Mouse (Mus musculus) thymus, adult 2 months (tissue): Measurements from ENCODE around the gene Akap2. TPM values are rescaled to one million over a fixed set of nuclear protein-coding genes. Genes with fewer than 3 reads are reported as not detected.

Experiments used
- DNase-seq: peaks from one replicate; pipeline ENCODE4 v3.0.0; 2021
- H3K27ac ChIP-seq: fragments of 200-500 bp; 2 replicates; pipeline ENCODE4 v1.5.1; 2012; ENCODE audit warnings: low read length, control low read depth; ENCODE audit not compliant: control insufficient read depth, insufficient read depth
- H3K27me3 ChIP-seq: fragments of 200-500 bp; 2 replicates; pipeline ENCODE4 v1.6.1; 2012; ENCODE audit warnings: mild to moderate bottlenecking, low read length, moderate library complexity, mixed read lengths; ENCODE audit not compliant: control insufficient read depth, insufficient read depth
- H3K36me3 ChIP-seq: fragments of 200-500 bp; 2 replicates; pipeline ENCODE4 v1.6.1; 2012; ENCODE audit warnings: mild to moderate bottlenecking, low read length, moderate library complexity; ENCODE audit not compliant: control insufficient read depth, insufficient read depth
- H3K4me1 ChIP-seq: fragments of 200-500 bp; replicated peaks from 2 replicates; pipeline ENCODE4 v1.6.1; 2012; ENCODE audit warnings: low read length; ENCODE audit not compliant: control insufficient read depth, insufficient read depth
- H3K4me3 ChIP-seq: fragments of 200-500 bp; 2 replicates; pipeline ENCODE4 v1.5.1; 2012; ENCODE audit warnings: mild to moderate bottlenecking, low read length, control low read depth, moderate library complexity; ENCODE audit not compliant: control insufficient read depth, insufficient read depth
- CTCF ChIP-seq: fragments of 200-500 bp; IDR thresholded peaks from 2 replicates; pipeline ENCODE4 v1.5.1; 2012; ENCODE audit warnings: mild to moderate bottlenecking, control low read depth, low read length, moderate library complexity, borderline replicate concordance; ENCODE audit not compliant: control insufficient read depth, poor library complexity, insufficient read depth; ENCODE audit errors: extremely low read depth
- POLR2A ChIP-seq: fragments of 200-500 bp; IDR thresholded peaks from 2 replicates; pipeline ENCODE4 v1.6.1; 2012; ENCODE audit warnings: mild to moderate bottlenecking, low read length, control low read depth, moderate library complexity; ENCODE audit not compliant: control insufficient read depth, poor library complexity, insufficient read depth; ENCODE audit errors: extremely low read depth
- WGBS: fragments of 180-500 bp; shearing (Covaris S2); methylation state at CpG from one replicate; pipeline ENCODE4 v1.1.7; 2018; 5-methylcytosine and 5-hydroxymethylcytosine counted together
- polyA plus RNA-seq: library from polyadenylated mRNA; depleted of rRNA; stranded (reverse); fragments of >200 nt; gene quantifications from 2 replicates; pipeline ENCODE4 v1.2.3, GENCODE M21; 2012

Gene Akap2
- polyA plus RNA-seq, 1 experiment = 99.2 TPM

DNA sequence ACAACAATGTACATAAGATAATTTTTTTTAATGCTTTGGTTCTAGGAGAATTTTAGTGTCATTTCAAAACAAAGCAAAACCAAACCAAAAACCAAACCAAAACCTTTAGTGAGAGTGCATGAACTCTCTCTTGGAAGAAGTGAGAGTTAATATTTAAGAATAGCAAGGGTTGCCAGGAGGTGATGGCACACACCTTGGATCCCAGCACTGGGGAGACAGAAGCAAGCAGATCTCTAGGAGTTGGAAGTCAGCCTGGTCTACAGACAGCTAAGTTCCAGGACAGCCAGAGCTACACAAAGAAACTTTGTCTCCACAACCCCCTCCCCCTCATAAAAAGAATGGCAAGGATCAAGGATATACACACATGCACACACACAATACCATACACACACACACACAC, 195.6 kb downstream of the Akap2 start:
- DNase-seq = no peak
- no peak for TF ChIP-seq CTCF
- Histone ChIP-seq H3K27me3 (no peaks in the 10 kb centered on the region), H3K4me1 (peaks cover 19% of the 10 kb centered on the region), H3K36me3 (no peaks in the 10 kb centered on the region), H3K27ac (no peak overlapping the region), H3K4me3 (no peak overlapping the region)

- no peak for DNase-seq
- Histone ChIP-seq H3K27ac (no peak overlapping the region), H3K4me3 (no peak overlapping the region)
These were observed 197.0 kb downstream of the Akap2 start for GRCm38 (mm10) chr4:57914193-57915190.

DNA sequence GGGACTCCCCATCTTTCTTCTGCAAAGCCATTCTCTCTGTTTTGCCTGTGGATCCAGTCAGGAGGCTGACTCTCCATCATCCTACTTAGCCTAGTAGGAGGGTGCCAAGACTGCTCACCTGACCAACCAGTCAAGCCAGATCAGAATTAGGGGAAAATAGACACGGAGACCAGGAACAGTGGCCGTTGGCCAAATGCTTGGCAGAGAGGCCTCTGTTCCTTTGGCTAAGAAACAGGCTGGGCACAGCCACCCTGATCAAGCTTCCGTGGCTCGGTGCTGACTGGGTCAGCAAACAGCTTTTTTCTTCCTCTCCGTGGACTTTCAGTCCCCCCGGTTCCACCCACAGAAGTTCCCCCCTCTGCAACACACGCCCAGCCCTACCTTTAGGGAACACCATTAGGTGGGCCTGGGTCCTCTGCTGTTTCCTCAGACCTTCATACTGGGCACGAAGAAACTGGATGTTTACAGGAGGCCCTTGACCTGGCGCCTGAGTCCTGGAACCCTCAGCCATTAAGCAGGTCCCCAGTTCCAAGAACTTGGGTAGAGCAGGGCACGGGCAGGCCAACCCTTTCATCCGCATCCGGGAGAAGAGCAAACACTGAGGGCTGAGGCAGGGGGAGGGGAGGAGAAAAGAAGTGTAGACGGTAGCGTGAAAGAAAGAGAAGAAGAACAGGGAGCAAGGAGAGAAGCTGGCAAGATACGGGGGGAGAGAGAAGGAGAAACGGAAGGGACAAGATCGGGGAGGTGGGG, 197.9 kb downstream of the Akap2 start:
- no peaks in the 10 kb centered on the region for H3K27me3 ChIP-seq
- no peaks in the 10 kb centered on the region for H3K36me3 ChIP-seq
- TF ChIP-seq CTCF = no peak
- TF ChIP-seq POLR2A = no peak
- H3K4me3 ChIP-seq = no peak overlapping the region; the same call in 1 of the 2 replicates
- peaks cover 19% of the 10 kb centered on the region for H3K4me1 ChIP-seq
- WGBS = 32% methylated on average over 17 of the region's 17 CpGs
- peak; percentile 25 for DNase-seq
- no peak overlapping the region for H3K27ac ChIP-seq

More at GRCm38 (mm10) chr4:57914193-57915190, 197.0 kb downstream of the Akap2 start:
- Histone ChIP-seq H3K36me3 (no peaks in the 10 kb centered on the region), H3K4me1 (peaks cover 19% of the 10 kb centered on the region), H3K27me3 (no peaks in the 10 kb centered on the region)
- WGBS = 51% methylated on average over 10 of the region's 10 CpGs
- no peak for TF ChIP-seq CTCF
- no peak for TF ChIP-seq POLR2A

DNA sequence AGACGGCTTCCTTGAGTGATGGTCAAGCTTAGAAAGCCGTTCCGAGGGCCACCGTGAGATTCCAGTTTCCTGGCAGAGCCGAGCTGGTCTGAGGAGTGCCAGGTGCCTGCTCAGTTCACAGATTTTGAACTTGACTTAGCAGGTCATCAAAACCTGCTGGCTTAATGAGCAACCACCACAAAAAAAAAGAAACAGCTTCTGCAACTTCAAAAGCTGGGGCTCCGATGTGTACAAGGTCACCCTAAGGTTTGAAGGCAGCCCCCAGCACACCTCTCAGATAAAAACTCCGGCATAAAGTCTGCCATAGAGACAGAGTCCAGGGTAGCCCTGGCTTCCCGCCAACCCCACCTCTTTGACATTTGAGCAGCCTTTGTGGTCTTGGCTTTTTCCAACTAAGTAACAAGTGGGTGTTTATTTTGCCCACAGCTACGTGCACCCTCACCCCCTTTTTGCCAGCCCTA, 198.8 kb downstream of the Akap2 start, which contains the start of gene D630039A03Rik:
D630039A03Rik (minus strand) TSS at position 97 of the 461 bp plus-strand sequence.
- no peak for DNase-seq
- Histone ChIP-seq H3K27me3 (no peaks in the 10 kb centered on the region), H3K27ac (no peak within 1 kb of the TSS), H3K4me3 (no peak within 1 kb of the TSS; the same call in 1 of the 2 replicates), H3K36me3 (no peaks in the 10 kb centered on the region), H3K4me1 (peaks cover 19% of the 10 kb centered on the region)
- TF ChIP-seq CTCF (no peak), POLR2A (no peak)
- WGBS = 9% methylated on average over 9 of the region's 9 CpGs

GRCm38 (mm10) chr4:57916711-57917110, 199.3 kb downstream of the Akap2 start:
- Histone ChIP-seq H3K4me1 (peaks cover 19% of the 10 kb centered on the region), H3K4me3 (no peak overlapping the region), H3K27me3 (no peaks in the 10 kb centered on the region), H3K27ac (no peak overlapping the region), H3K36me3 (no peaks in the 10 kb centered on the region)
- TF ChIP-seq CTCF (no peak), POLR2A (no peak)
- WGBS = 83% methylated on average over 4 of the region's 4 CpGs
- DNase-seq = no peak
